Mouse (Mus musculus) neural tube, embryonic 13.5 days (tissue): ENCODE measurements around the gene Pde7b. TPM values are rescaled to one million over a fixed set of nuclear protein-coding genes. Genes with fewer than 3 reads are reported as not detected.

Source experiments
- ATAC-seq: fragments of 200-750 bp; cut with Nextera tagmentation; 2 replicates; pipeline ENCODE4 v1.8.0; 2017; ENCODE audit warnings: low read depth, mild to moderate bottlenecking, moderate TSS enrichment, moderate library complexity
- H3K27ac ChIP-seq: fragments of 300-500 bp; sonication (generic); replicated peaks from 2 replicates; pipeline ENCODE4 v1.5.1; 2015; ENCODE audit warnings: moderate library complexity, mild to moderate bottlenecking, inconsistent platforms
- H3K27me3 ChIP-seq: fragments of 300-500 bp; sonication (generic); 2 replicates; pipeline ENCODE4 v1.6.1; 2015; ENCODE audit warnings: mild to moderate bottlenecking, inconsistent platforms
- H3K36me3 ChIP-seq: fragments of 300-500 bp; sonication (generic); 2 replicates; pipeline ENCODE4 v1.6.1; 2015; ENCODE audit warnings: mild to moderate bottlenecking, inconsistent platforms
- H3K4me1 ChIP-seq: fragments of 300-500 bp; sonication (generic); replicated peaks from 2 replicates; pipeline ENCODE4 v1.6.1; 2015; ENCODE audit warnings: inconsistent platforms
- H3K4me2 ChIP-seq: fragments of 300-500 bp; sonication (generic); 2 replicates; pipeline ENCODE4 v1.6.1; 2015; ENCODE audit warnings: inconsistent platforms, mild to moderate bottlenecking, moderate library complexity
- H3K4me3 ChIP-seq: fragments of 300-500 bp; sonication (generic); 2 replicates; pipeline ENCODE4 v1.5.1; 2015; ENCODE audit warnings: mild to moderate bottlenecking, inconsistent platforms
- H3K9ac ChIP-seq: fragments of 300-500 bp; sonication (generic); 2 replicates; pipeline ENCODE4 v1.6.1; 2015; ENCODE audit warnings: moderate library complexity, mild to moderate bottlenecking, inconsistent platforms
- H3K9me3 ChIP-seq: fragments of 300-500 bp; sonication (generic); 2 replicates; pipeline ENCODE4 v1.6.1; 2016; ENCODE audit warnings: inconsistent platforms
- WGBS: fragments of 180-500 bp; shearing (Covaris S2); methylation state at CpG from one replicate; pipeline ENCODE4 v1.1.7; 2015; 5-methylcytosine and 5-hydroxymethylcytosine counted together
- polyA plus RNA-seq: library from polyadenylated mRNA; unstranded; fragments of >200 nt; fragmentation: Nextera tagmentation; extraction: Ambion mirVana; gene quantifications from 2 replicates; pipeline ENCODE4 v1.2.1, GENCODE M21; 2015

The Pde7b gene
- polyA plus RNA-seq, 1 experiment from 2014 or later = 2.0 TPM

DNA sequence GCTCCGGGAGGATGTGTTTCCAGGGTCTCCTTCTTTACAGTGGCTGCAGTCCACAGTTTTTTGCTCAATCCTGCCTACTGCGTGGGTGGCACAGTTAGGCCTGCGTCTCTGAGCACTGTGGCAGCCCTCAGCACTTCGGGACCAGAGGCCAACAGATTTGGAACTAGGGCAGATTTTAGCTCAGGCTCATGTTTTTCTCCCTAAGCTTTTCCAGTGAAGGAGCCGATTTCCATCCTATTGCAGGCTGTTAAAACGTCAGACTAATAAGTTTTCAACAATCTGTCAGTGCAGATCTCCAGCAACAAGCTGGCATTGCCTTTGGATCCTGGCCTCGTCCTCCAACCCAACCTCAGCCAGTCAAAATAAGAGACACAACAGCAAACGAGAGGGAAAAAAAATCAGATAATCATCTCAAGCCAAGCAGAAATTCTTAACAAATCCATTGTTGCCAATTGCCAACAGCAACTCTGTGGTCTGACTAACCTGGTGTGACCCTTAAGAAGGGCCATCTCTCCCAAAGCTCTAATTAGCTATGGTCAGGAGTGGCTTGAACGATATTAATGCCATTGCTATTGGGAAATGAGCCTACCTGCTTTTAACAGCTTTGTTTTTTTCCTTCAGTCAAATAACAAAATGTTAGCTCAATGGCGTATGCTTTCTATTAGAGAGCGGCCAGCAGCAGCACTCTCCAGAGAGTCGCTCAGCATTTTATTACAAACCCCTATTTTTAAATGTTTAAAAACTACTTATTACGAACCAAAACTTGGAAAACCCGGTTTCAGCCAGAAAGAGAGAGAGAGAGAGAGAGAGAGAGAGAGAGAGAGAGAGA is 92.4 kb downstream of the Pde7b start:
- H3K27me3 ChIP-seq = no peaks in the 10 kb centered on the region

DNA sequence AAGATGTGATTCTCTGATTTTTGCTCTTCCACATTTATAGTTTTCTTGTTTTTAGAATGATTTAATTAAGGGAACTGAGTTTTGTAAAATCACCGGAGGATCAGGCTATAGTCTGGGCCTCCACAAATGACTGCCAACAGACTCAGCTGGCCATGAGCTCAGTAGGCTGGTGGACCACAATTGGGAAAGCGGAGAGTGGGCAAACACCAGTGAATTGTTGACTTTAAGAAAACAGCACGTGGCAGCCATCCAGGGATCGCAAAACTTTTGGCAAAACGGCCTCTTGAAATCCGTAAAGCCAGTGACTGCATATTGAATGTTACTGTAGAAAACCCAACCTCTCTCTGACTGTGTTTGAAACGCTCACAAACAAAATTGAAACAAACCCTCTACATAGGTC is 94.8 kb downstream of the Pde7b start:
- Histone ChIP-seq H3K4me3 (no peak overlapping the region), H3K27me3 (no peaks in the 10 kb centered on the region), H3K9me3 (no peaks in the 10 kb centered on the region), H3K27ac (no peak overlapping the region), H3K36me3 (no peaks in the 10 kb centered on the region), H3K4me2 (no peak overlapping the region), H3K9ac (no peak overlapping the region), H3K4me1 (no peaks in the 10 kb centered on the region)
- WGBS = 70% methylated on average over 7 of the region's 7 CpGs
- ATAC-seq = no peak

More for the DNA sequence above, 92.4 kb downstream of the Pde7b start:
- H3K4me3 ChIP-seq = no peak overlapping the region
- H3K9ac ChIP-seq = no peak overlapping the region
- H3K36me3 ChIP-seq = no peaks in the 10 kb centered on the region
- 81% methylated on average over 14 of the region's 14 CpGs for WGBS
- H3K9me3 ChIP-seq = no peaks in the 10 kb centered on the region
- no peak overlapping the region for H3K4me2 ChIP-seq
- H3K27ac ChIP-seq = no peak overlapping the region
- H3K4me1 ChIP-seq = no peaks in the 10 kb centered on the region
- ATAC-seq = no peak

DNA sequence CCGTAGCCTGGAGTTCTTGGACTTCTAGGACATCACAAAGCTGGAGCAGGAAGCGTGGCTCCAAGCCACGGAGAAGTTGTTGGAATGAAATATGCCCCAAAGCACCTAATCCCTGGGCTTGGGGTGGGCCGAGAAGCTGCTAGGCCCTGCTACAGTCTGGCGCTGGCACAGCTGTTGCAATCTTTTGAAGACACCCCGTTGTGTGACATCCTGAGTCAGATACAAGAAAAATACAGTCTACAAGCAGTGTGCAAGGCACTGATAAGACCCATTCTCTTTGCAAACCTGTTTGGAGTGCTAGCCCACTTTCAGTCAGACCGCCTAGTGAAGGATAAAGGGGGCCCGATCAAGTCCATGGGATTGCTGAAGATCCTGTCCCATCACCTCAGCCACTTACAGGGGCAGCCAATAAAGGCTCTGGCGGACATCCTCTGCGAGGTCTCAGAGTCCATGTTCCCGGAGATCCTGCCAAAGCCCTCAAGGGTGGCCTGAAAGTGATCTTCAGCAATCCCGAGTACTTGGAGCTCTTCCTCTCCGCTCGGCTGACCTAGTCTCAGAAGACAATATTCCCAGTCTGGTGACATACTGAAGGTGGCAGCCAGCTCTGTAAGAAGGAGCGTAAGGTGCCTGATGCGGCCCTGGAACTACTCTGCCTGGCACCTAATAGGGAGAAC is 99.0 kb downstream of the Pde7b start:
- no peak overlapping the region for H3K4me3 ChIP-seq
- 93% methylated on average over 16 of the region's 16 CpGs for WGBS

DNA sequence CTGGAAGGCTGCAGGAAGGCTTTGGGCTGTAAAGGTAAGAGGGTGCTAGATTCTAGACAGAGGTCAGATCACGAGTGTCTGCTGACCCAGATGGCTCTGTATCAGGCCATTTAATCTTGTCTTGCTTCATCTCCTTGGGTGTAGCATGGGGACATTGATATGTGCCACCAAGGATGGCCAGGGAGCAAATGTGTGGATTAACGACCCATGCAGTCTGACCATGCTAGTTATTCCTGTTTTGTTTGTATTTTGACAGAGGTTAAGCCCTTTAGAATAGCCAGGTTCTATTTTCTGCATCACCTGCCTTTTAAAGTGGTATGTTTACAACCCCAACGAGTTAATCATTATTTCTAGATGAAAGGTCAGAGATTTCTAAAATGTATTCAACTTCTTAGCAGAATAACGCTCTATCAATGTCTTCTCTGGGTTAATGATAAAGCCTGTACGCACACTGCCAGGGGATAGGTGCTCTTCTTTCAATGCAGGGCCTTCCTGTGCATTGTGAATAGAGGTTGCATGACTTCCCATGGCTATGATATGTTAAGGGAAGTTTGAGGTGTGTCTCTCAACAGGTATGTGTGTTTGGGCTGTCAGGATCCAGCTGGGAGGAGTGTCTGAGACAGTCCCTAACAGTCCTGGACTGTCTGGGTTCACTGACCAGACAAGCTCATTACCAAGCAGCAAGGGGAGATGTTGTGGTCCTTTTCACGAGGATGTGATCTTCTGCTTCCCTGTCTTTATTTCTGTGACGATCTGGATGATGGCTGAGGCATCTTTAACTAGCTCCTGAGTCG is 103.0 kb downstream of the Pde7b start:
- 78% methylated on average over 8 of the region's 8 CpGs for WGBS
- H3K36me3 ChIP-seq = no peaks in the 10 kb centered on the region
- no peak for ATAC-seq
- H3K27me3 ChIP-seq = no peaks in the 10 kb centered on the region
- no peak overlapping the region for H3K27ac ChIP-seq
- no peak overlapping the region for H3K4me3 ChIP-seq
- H3K9ac ChIP-seq = no peak overlapping the region
- H3K4me1 ChIP-seq = no peaks in the 10 kb centered on the region
- H3K4me2 ChIP-seq = no peak overlapping the region
- H3K9me3 ChIP-seq = no peaks in the 10 kb centered on the region

More for the DNA sequence above, 99.0 kb downstream of the Pde7b start:
- H3K27me3 ChIP-seq = no peaks in the 10 kb centered on the region
- ATAC-seq = no peak
- H3K4me2 ChIP-seq = no peak overlapping the region
- H3K4me1 ChIP-seq = no peaks in the 10 kb centered on the region
- no peaks in the 10 kb centered on the region for H3K9me3 ChIP-seq
- no peak overlapping the region for H3K9ac ChIP-seq
- no peaks in the 10 kb centered on the region for H3K36me3 ChIP-seq
- no peak overlapping the region for H3K27ac ChIP-seq

DNA sequence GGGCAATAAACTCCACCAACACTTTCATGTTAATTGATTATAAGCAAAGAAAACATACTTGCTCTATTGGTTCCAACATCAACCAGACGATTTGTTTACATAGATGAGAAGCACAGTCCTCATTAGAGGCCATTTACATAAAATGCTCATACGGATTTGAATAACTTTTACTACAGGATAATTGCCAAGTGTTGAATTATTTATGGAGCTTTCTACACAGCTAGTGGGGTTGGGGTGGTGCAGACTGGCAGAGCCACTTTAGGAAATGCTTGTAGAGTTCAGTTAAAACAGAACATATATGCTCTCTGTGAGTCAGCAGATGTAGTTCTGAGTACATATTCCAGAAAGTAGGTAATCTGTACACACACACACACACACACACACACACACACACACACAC is 118.9 kb downstream of the Pde7b start:
- Histone ChIP-seq H3K27ac (no peak overlapping the region), H3K9ac (no peak overlapping the region), H3K4me3 (no peak overlapping the region), H3K4me1 (no peaks in the 10 kb centered on the region), H3K9me3 (no peaks in the 10 kb centered on the region), H3K27me3 (no peaks in the 10 kb centered on the region), H3K36me3 (no peaks in the 10 kb centered on the region), H3K4me2 (no peak overlapping the region)
- 45% methylated on average over 2 of the region's 2 CpGs for WGBS
- ATAC-seq = no peak

DNA sequence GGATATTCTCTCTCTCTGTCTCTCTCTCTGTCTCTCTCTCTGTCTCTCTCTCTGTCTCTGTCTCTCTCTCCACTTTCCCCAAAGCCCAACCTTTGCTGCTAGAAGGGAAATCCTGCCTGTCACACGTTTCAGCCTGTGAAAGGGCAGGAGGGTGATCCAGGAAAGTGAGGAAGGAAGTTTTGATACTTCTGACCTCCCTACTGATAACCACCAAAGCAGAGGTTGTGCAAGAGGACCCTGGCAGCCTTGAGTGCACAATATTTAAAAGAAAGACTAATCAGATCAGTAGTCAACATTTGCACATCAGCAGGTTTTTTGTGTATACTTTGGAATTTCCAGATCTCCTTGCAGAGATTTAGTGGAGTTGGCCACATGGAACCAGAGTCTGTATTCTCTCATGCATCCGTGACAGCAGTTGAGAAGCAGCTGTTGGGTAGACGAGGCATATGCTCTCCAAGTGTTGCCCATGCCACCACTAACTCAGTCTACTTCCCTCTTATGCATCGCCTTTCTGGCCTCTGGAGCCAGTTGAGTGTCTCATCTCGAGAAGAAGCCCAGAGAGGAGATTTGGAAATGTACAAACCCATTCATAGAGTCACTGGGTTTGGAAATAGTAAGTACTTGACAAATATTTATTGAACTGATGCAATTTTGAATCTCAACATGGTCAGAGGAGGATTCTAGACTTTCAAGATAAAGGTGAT is 129.6 kb downstream of the Pde7b start:
- WGBS = 71% methylated on average over 5 of the region's 5 CpGs
- H3K4me1 ChIP-seq = no peaks in the 10 kb centered on the region

DNA sequence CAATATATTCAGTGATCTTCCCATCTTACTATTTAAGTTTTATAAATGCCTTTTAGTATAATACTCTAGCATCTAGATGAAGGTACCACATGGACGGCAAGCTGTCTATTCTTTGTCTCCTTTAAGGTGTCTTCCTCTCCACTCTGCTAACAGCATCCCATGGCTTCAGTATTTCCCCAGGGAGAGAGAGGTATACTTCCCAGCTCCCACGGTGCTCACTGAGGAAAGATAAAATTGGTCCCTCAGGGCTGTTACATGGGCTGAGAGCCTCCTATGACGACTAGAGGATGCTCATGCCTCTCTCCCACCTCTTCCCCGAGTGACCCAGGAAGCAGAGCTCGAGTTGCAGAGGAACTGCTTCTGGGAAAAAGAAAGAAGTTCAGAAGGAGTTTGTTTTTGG is 130.9 kb downstream of the Pde7b start:
- Histone ChIP-seq H3K4me1 (no peaks in the 10 kb centered on the region), H3K27ac (no peak overlapping the region)

More for the DNA sequence above, 129.6 kb downstream of the Pde7b start:
- Histone ChIP-seq H3K27me3 (no peaks in the 10 kb centered on the region), H3K4me3 (no peak overlapping the region), H3K36me3 (no peaks in the 10 kb centered on the region), H3K27ac (no peak overlapping the region), H3K9ac (no peak overlapping the region), H3K9me3 (no peaks in the 10 kb centered on the region), H3K4me2 (no peak overlapping the region)
- no peak for ATAC-seq

DNA sequence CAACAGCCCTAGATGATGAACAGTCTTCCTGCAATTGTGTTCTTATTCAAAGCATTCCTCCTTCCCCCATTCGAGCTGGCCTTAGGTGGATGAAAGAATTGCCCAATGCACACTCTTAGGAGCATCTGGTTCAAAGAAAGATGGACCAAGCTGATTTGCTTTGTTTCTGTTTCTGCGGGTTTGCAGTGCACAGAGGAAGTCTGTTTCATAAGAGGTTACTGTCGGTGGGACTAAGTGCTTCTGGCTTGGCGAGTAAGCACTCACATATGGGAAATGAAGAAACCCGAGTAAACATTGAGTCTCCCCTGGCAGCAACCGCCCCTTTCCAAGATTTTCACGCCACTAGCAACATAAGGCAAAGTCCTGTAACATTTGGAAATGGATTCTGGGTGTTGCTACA is 134.8 kb downstream of the Pde7b start:
- WGBS = 69% methylated on average over 7 of the region's 7 CpGs
- H3K4me3 ChIP-seq = no peak overlapping the region
- no peak for ATAC-seq

More for the DNA sequence above, 130.9 kb downstream of the Pde7b start:
- no peak for ATAC-seq
- Histone ChIP-seq H3K4me2 (no peak overlapping the region), H3K4me3 (no peak overlapping the region), H3K9ac (no peak overlapping the region), H3K9me3 (no peaks in the 10 kb centered on the region), H3K36me3 (no peaks in the 10 kb centered on the region), H3K27me3 (no peaks in the 10 kb centered on the region)
- 63% methylated on average over 5 of the region's 5 CpGs for WGBS

DNA sequence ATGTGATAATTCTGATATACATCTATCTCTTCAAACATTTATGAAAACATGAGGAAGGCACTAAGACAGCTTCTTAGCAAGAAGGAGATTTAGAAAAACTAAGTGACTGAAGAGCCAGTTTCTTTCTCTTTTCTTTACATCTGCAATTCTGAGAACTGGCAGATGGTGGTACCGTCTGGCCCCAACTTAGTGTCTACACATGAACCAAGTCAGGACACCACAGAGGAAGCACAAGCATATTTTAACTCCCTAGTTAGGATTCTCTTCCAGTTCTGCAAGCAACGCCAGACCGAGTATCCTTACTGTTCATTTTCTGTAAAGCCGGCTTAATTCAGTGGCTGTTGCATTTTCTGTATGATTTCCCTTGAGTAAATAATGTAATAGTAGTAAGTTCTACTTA is 138.9 kb downstream of the Pde7b start:
- Histone ChIP-seq H3K9me3 (no peaks in the 10 kb centered on the region), H3K36me3 (no peaks in the 10 kb centered on the region), H3K4me3 (no peak overlapping the region), H3K27me3 (no peaks in the 10 kb centered on the region), H3K27ac (no peak overlapping the region), H3K4me2 (no peak overlapping the region), H3K9ac (no peak overlapping the region), H3K4me1 (no peaks in the 10 kb centered on the region)
- no peak for ATAC-seq
- WGBS = 94% methylated on average over 4 of the region's 4 CpGs

More for the DNA sequence above, 134.8 kb downstream of the Pde7b start:
- H3K27me3 ChIP-seq = no peaks in the 10 kb centered on the region
- H3K9ac ChIP-seq = no peak overlapping the region
- H3K27ac ChIP-seq = no peak overlapping the region
- no peak overlapping the region for H3K4me2 ChIP-seq
- no peaks in the 10 kb centered on the region for H3K4me1 ChIP-seq
- no peaks in the 10 kb centered on the region for H3K36me3 ChIP-seq
- H3K9me3 ChIP-seq = no peaks in the 10 kb centered on the region

DNA sequence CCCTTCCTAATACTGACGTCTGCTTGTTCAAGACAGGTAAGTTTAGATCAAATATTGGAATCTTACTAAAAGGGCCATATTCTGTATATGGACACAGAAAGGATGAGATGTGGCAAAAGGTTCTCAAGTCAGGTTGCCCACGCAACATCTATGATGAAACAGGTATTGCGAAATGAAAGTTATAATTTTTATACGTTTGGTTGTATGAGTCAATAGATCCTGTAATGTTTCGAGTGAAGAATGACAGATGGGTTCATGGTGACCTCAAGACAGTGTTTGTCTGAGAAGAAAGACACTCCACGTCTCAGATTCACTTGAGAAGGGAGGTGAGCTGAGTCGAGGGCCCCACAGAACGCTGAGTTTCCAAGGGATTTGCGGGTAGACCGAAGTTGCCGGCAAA is 149.9 kb downstream of the Pde7b start:
- no peak overlapping the region for H3K4me3 ChIP-seq
- H3K9ac ChIP-seq = no peak overlapping the region
- H3K9me3 ChIP-seq = no peaks in the 10 kb centered on the region
- no peaks in the 10 kb centered on the region for H3K27me3 ChIP-seq
- H3K27ac ChIP-seq = no peak overlapping the region
- WGBS = 92% methylated on average over 11 of the region's 11 CpGs
- no peaks in the 10 kb centered on the region for H3K4me1 ChIP-seq
- H3K4me2 ChIP-seq = no peak overlapping the region
- no peak for ATAC-seq
- no peaks in the 10 kb centered on the region for H3K36me3 ChIP-seq

DNA sequence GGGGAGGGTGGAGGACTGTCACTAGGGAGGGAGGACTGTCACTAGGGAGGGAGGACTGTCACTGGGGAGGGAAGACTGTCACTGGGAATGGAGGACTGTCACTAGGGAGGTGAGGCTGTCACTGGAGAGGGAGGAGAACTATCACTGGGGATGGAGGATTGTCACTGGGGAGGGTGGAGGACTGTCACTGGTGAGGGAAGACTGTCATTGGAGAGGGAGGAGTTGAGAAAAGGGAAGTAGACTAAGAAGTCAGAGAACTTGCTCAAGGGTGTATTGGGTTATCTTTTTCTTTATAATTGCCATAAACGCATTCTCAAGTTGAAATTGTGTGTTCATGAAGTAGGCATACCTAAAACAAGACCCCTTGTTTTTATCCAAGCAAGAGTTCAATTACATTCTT is 150.5 kb downstream of the Pde7b start:
- H3K36me3 ChIP-seq = no peaks in the 10 kb centered on the region

More for the DNA sequence above, 150.5 kb downstream of the Pde7b start:
- H3K9me3 ChIP-seq = no peaks in the 10 kb centered on the region
- H3K27ac ChIP-seq = no peak overlapping the region
- H3K9ac ChIP-seq = no peak overlapping the region
- no peak overlapping the region for H3K4me2 ChIP-seq
- WGBS = 90% methylated on average over 1 of the region's 1 CpGs
- no peaks in the 10 kb centered on the region for H3K4me1 ChIP-seq
- H3K27me3 ChIP-seq = no peaks in the 10 kb centered on the region
- no peak overlapping the region for H3K4me3 ChIP-seq
- no peak for ATAC-seq
